In the genomic region with DNA sequence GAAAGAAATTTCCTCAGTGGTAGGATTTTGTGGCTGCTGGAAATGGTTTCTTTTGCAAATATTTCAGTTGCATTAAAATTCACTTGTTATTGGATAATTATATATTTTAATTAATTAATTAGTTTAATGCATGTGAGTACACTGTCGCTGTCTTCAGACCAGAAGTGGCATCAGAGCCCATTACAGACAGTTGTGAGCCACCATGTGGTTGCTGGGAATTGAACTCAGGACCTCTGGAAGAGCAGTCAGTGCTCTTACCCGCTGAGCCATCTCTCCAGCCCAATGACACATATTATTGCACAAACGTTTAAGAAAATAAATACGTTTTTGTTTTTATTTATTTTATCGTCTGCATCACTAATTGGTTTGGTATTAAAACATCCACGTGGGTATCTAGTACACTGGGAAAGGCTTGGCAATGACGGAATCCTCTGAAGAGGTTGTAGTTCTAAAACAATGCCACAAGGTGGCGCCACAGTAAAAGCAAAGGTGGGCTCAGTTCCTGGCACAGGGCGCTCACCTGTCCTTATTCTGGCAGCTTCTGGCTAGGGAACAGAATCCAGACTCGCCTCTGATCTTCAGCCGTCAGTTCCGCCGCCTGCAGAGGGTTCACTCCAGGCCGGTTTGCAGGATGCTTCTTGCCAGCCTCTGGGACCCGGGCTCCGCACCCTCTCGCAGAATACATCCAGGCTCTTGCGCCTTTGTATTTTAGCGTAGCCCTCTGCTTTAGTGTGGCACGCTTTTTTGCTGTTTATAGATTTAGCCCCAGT, we compare ENCODE assay signal across 8 mouse cellular contexts. TPM values are rescaled to one million over a fixed set of nuclear protein-coding genes. Genes with fewer than 3 reads are reported as not detected.
DNase-seq lines count a peak whose midpoint lies in the region; ATAC-seq and TF ChIP-seq lines count a peak whose summit lies in the region.

No protein-coding gene starts in this region.

- peak overlapping the region; percentile 80 for H3K4me2 ChIP-seq in CH12.LX (ENCODE audit: insufficient read depth, low read depth, poor library complexity, severe bottlenecking)
- peak overlapping the region; percentile 89 for H3K4me2 ChIP-seq in heart, embryonic 14.5 days (ENCODE audit: low read length)
- peak overlapping the region; percentile 92 for H3K4me2 ChIP-seq in liver, embryonic 11.5 days
- H3K4me2 ChIP-seq in stomach, embryonic 15.5 days = peak overlapping the region; percentile 92

- no peaks in the 10 kb centered on the region for H3K79me2 ChIP-seq in CH12.LX (replicated peaks; ENCODE audit: control insufficient read depth, extremely low read depth, insufficient read depth, poor library complexity, severe bottlenecking)

- 4% methylated on average over 20 of the region's 20 CpGs for WGBS in forebrain, embryonic 10.5 days
- 4% methylated on average over 20 of the region's 20 CpGs for WGBS in heart, embryonic 14.5 days
- 5% methylated on average over 20 of the region's 20 CpGs for WGBS in liver, embryonic 11.5 days
- WGBS in stomach, embryonic 15.5 days = 3% methylated on average over 20 of the region's 20 CpGs

- peak overlapping the region in 1 of 3 experiments; percentile 6 for H3K4me3 ChIP-seq in CH12.LX (replicated peaks in 1 of 3; ENCODE audit: low read depth in 2 of 3, low read length in 2 of 3, poor library complexity in 1 of 3)
- peak overlapping the region; percentile 56 for H3K4me3 ChIP-seq in forebrain, embryonic 10.5 days
- peak overlapping the region; percentile 36 to 43 for H3K4me3 ChIP-seq in heart, embryonic 14.5 days (ENCODE audit: control insufficient read depth in 1 of 2, insufficient read depth in 1 of 2, low read depth in 1 of 2, low read length in 2 of 2)
- peak overlapping the region; percentile 50 for H3K4me3 ChIP-seq in liver, embryonic 11.5 days (ENCODE audit: low read depth, low read length)
- peak overlapping the region; percentile 43 for H3K4me3 ChIP-seq in stomach, embryonic 15.5 days (replicated peaks)

- TF ChIP-seq RAD21 in CH12.LX (IDR thresholded peaks at IDR 0.05; ENCODE audit: low read depth, low read length) = peak; percentile 91

- H3K4me1 ChIP-seq in CH12.LX (ENCODE audit: control insufficient read depth in 1 of 2, insufficient read depth in 2 of 2) = no peaks in the 10 kb centered on the region; a peak in 1 of 4 replicates
- peaks cover 13% of the 10 kb centered on the region for H3K4me1 ChIP-seq in forebrain, embryonic 10.5 days
- no peaks in the 10 kb centered on the region; a peak in 1 of 4 replicates for H3K4me1 ChIP-seq in heart, embryonic 14.5 days (ENCODE audit: control insufficient read depth in 2 of 2, insufficient read depth in 2 of 2, low read length in 2 of 2)
- H3K4me1 ChIP-seq in liver, embryonic 11.5 days (replicated peaks; ENCODE audit: control insufficient read depth, insufficient read depth, low read length) = 0 out of 2 replicates have a peak, but pooled peaks cover 5% of the 10 kb centered on the region
- no peaks in the 10 kb centered on the region for H3K4me1 ChIP-seq in stomach, embryonic 15.5 days

- H3K27me3 ChIP-seq in CH12.LX (replicated peaks) = no peaks in the 10 kb centered on the region
- H3K27me3 ChIP-seq in forebrain, embryonic 10.5 days (ENCODE audit: poor library complexity, severe bottlenecking) = peaks cover 22% of the 10 kb centered on the region
- H3K27me3 ChIP-seq in heart, embryonic 14.5 days (ENCODE audit: control insufficient read depth, insufficient read depth, low read length) = no peaks in the 10 kb centered on the region
- H3K27me3 ChIP-seq in liver, embryonic 11.5 days (replicated peaks; ENCODE audit: control insufficient read depth, insufficient read depth, low read length) = 0 out of 2 replicates have a peak, but pooled peaks cover 3% of the 10 kb centered on the region
- H3K27me3 ChIP-seq in stomach, embryonic 15.5 days (replicated peaks) = no peaks in the 10 kb centered on the region

- H3K27ac ChIP-seq in CH12.LX (ENCODE audit: insufficient read depth, low read depth) = no peak overlapping the region
- H3K27ac ChIP-seq in forebrain, embryonic 10.5 days = peak overlapping the region; percentile 66; the same call in 1 of the 2 replicates
- no peak overlapping the region for H3K27ac ChIP-seq in heart, embryonic 14.5 days (replicated peaks in 1 of 2; ENCODE audit: control insufficient read depth in 1 of 2, insufficient read depth in 1 of 2, low read depth in 2 of 2, low read length in 2 of 2)
- H3K27ac ChIP-seq in liver, embryonic 11.5 days (ENCODE audit: low read depth, low read length) = no peak overlapping the region
- H3K27ac ChIP-seq in stomach, embryonic 15.5 days = no peak overlapping the region

- no peak for TF ChIP-seq POLR2A in CH12.LX (IDR thresholded peaks at IDR 0.05; ENCODE audit: low read depth, low read length)

- H3K9me3 ChIP-seq in CH12.LX (replicated peaks; ENCODE audit: low read length) = no peaks in the 10 kb centered on the region
- H3K9me3 ChIP-seq in forebrain, embryonic 10.5 days = no peaks in the 10 kb centered on the region
- H3K9me3 ChIP-seq in heart, embryonic 14.5 days (ENCODE audit: control insufficient read depth, low read length) = no peaks in the 10 kb centered on the region
- no peaks in the 10 kb centered on the region for H3K9me3 ChIP-seq in liver, embryonic 11.5 days (ENCODE audit: control insufficient read depth, low read length)
- H3K9me3 ChIP-seq in stomach, embryonic 15.5 days = no peaks in the 10 kb centered on the region

- ATAC-seq in heart, embryonic 14.5 days (ENCODE audit: insufficient number of reproducible peaks, insufficient read depth, low FRiP score, low read depth) = no peak
- ATAC-seq in liver, embryonic 11.5 days (replicated peaks; ENCODE audit: low FRiP score) = 0 out of 2 replicates have a peak, but pooled peaks have one; percentile 44
- peak; percentile 63 for ATAC-seq in stomach, embryonic 15.5 days (ENCODE audit: insufficient read depth, low FRiP score, low read depth)

- H3K9ac ChIP-seq in CH12.LX (ENCODE audit: insufficient read depth, low read depth) = no peak overlapping the region
- peak overlapping the region; percentile 54 for H3K9ac ChIP-seq in heart, embryonic 14.5 days (ENCODE audit: low read length)
- H3K9ac ChIP-seq in liver, embryonic 11.5 days (ENCODE audit: low read depth, low read length) = peak overlapping the region; percentile 26; the same call in 1 of the 2 replicates
- H3K9ac ChIP-seq in stomach, embryonic 15.5 days = peak overlapping the region; percentile 37; the same call in 1 of the 2 replicates

- DNase-seq in CH12.LX (ENCODE audit: extremely low read depth) = peak; percentile 48
- peak; percentile 58 for DNase-seq in c-Kit-negative CD71-positive TER-119-positive erythroid progenitor cells, embryonic 14.5 days (ENCODE audit: low read depth, low spot score)
- peak; percentile 77 for DNase-seq in forebrain, embryonic 10.5 days (ENCODE audit: extremely low spot score, low spot score)
- peak; percentile 85 for DNase-seq in kidney, postnatal 10 days
- DNase-seq in liver, embryonic 11.5 days (ENCODE audit: low spot score) = peak; percentile 78
- DNase-seq in natural killer cell, adult 2 months (ENCODE audit: low spot score in 2 of 2) = peak; percentile 63 to 69

- TF ChIP-seq CTCF in CH12.LX (conservative IDR thresholded peaks at IDR 0.05 in 1 of 2, IDR thresholded peaks at IDR 0.05 in 1 of 2; ENCODE audit: low read depth in 2 of 2, low read length in 2 of 2) = peak; percentile 38 to 90; a peak in 3 of 4 replicates

- in situ Hi-C loops in CH12.LX (cut with MboI; ENCODE audit: low pct_ligation_motif_present, low pct_unique_long_range_greater_than_20kb, low sequenced_read_pairs) = loop anchor here (10.0 to 25.0 kb wide), 2 partner anchors 460 to 853 kb away; no protein-coding TSS in a partner anchor

- dilution Hi-C loops in CH12.LX (cut with MboI; ENCODE audit: extremely low pct_ligation_motif_present, extremely low pct_unique_long_range_greater_than_20kb, low sequenced_read_pairs) = no loop called here

- no peaks in the 10 kb centered on the region for H3K36me3 ChIP-seq in CH12.LX (replicated peaks in 1 of 2; ENCODE audit: control insufficient read depth in 1 of 2, insufficient read depth in 1 of 2, low read length in 1 of 2)
- no peaks in the 10 kb centered on the region for H3K36me3 ChIP-seq in forebrain, embryonic 10.5 days (replicated peaks)
- H3K36me3 ChIP-seq in heart, embryonic 14.5 days (ENCODE audit: control insufficient read depth, insufficient read depth, low read length) = no peaks in the 10 kb centered on the region
- H3K36me3 ChIP-seq in liver, embryonic 11.5 days (ENCODE audit: control insufficient read depth, insufficient read depth, low read length) = no peaks in the 10 kb centered on the region
- no peaks in the 10 kb centered on the region for H3K36me3 ChIP-seq in stomach, embryonic 15.5 days

- no peak for TF ChIP-seq EP300 in CH12.LX (IDR thresholded peaks at IDR 0.05; ENCODE audit: low read length)

TF ChIP-seq in CH12.LX, 34 proteins besides CTCF, POLR2A, EP300 and RAD21:
- TF ChIP-seq SMC3 (IDR thresholded peaks at IDR 0.05; ENCODE audit: low read depth, low read length) = peak; percentile 83
- no peak for TF ChIP-seq MYC (IDR thresholded peaks at IDR 0.05; ENCODE audit: low read depth, low read length)

RNA-seq across cellular contexts. Expression of gene Zap70, which starts 23.0 kb away (rescaled TPM):
- total RNA-seq in CH12.LX (2012; rRNA removed) = 0.21 and 0.25 TPM in 2 replicates
- 0.23 TPM in 2 replicates for total RNA-seq in CH12.LX (2014; rRNA removed)
- 0.18 TPM in 1 of 2 replicates, not detected in the other for polyA plus RNA-seq in CH12.LX (2012; ENCODE audit: insufficient read length, low read depth)
- polyA plus RNA-seq in forebrain, embryonic 10.5 days (2016; fragmentation: Nextera tagmentation; extraction: Ambion mirVana) = 0.33 and 0.43 TPM in 2 replicates
- polyA plus RNA-seq in heart, embryonic 14.5 days (2014; fragmentation: Nextera tagmentation; extraction: Ambion mirVana) = 0.20 and 0.23 TPM in 2 replicates
- polyA plus RNA-seq in liver, embryonic 11.5 days (2014; fragmentation: Nextera tagmentation; extraction: Ambion mirVana) = 0.16 and 0.19 TPM in 2 replicates
- polyA plus RNA-seq in stomach, embryonic 15.5 days (2015; fragmentation: Nextera tagmentation; extraction: Ambion mirVana) = 0.28 and 0.45 TPM in 2 replicates
